Mouse (Mus musculus) bone marrow macrophage, adult 2 months (primary cell): ENCODE measurements around the gene Polg. TPM values are rescaled to one million over a fixed set of nuclear protein-coding genes. Genes with fewer than 3 reads are reported as not detected.

Experiments used
- H3K27ac ChIP-seq: 2 replicates; pipeline ENCODE4 v1.5.1; 2012; ENCODE audit warnings: low read depth, low read length; ENCODE audit not compliant: insufficient read depth
- H3K4me1 ChIP-seq: 2 replicates; pipeline ENCODE4 v1.6.1; 2012; ENCODE audit warnings: low read length; ENCODE audit not compliant: control insufficient read depth, insufficient read depth
- H3K4me3 ChIP-seq: 2 replicates; pipeline ENCODE4 v1.5.1; 2012; ENCODE audit warnings: mild to moderate bottlenecking, low read length, moderate library complexity; ENCODE audit not compliant: insufficient read depth
- CTCF ChIP-seq: IDR thresholded peaks from 2 replicates; pipeline ENCODE4 v1.5.1; 2012; ENCODE audit warnings: low read depth, mild to moderate bottlenecking, low read length, moderate library complexity
- POLR2A ChIP-seq: IDR thresholded peaks from 2 replicates; pipeline ENCODE4 v1.6.1; 2012; ENCODE audit warnings: mild to moderate bottlenecking, low read depth, low read length, borderline replicate concordance
- polyA plus RNA-seq: library from polyadenylated mRNA; stranded (reverse); fragments of >200 nt; gene quantifications from 2 replicates; pipeline ENCODE4 v1.2.4, GENCODE M21; 2012; ENCODE audit not compliant: missing spikeins, insufficient read depth, insufficient read length

The Polg gene
- polyA plus RNA-seq, 1 experiment, result 56.9 TPM

DNA sequence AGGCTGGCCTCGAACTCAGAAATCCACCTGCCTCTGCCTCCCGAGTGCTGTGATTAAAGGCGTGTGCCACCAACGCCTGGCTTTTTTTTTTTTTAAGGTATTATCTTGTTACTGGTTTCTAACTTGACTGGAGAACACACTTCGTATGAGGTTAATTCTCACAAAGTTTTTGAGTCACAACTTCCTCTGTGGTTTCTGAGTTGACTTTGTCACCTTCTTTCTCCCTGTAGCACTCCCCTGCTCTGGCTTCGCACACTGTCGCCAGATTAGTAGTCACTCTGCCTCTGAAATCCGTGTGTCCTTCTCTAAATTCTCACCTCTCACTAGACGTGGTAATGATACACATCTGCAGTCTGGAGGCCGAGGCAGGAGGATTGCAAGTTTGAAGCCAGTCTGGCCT lies 43.3 kb downstream of the Polg start:
- Histone ChIP-seq H3K27ac (no peak overlapping the region), H3K4me1 (no peaks in the 10 kb centered on the region), H3K4me3 (no peak overlapping the region)
- TF ChIP-seq CTCF, result no peak
- no peak for TF ChIP-seq POLR2A

DNA sequence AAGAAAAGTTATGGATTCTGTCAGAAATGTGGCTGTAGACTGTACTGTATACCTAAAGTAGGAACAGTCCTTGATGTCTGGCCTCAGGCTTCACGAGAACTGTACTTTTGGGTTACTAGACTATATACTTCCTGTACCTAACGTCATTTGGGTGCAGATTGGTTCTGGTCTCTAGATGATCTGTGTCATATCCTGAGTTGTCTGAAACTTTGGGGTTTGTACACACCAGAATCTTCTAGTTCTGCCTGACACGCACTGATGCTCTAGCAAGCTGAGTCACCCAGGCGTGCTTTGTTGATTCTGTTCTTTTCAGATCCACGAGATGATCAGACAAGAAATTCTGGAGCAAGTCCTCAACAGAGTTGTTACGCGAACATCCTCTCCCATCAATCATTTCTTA lies 46.2 kb downstream of the Polg start:
- Histone ChIP-seq H3K4me1 (no peaks in the 10 kb centered on the region), H3K27ac (no peak overlapping the region), H3K4me3 (no peak overlapping the region)
- TF ChIP-seq CTCF, result no peak

DNA sequence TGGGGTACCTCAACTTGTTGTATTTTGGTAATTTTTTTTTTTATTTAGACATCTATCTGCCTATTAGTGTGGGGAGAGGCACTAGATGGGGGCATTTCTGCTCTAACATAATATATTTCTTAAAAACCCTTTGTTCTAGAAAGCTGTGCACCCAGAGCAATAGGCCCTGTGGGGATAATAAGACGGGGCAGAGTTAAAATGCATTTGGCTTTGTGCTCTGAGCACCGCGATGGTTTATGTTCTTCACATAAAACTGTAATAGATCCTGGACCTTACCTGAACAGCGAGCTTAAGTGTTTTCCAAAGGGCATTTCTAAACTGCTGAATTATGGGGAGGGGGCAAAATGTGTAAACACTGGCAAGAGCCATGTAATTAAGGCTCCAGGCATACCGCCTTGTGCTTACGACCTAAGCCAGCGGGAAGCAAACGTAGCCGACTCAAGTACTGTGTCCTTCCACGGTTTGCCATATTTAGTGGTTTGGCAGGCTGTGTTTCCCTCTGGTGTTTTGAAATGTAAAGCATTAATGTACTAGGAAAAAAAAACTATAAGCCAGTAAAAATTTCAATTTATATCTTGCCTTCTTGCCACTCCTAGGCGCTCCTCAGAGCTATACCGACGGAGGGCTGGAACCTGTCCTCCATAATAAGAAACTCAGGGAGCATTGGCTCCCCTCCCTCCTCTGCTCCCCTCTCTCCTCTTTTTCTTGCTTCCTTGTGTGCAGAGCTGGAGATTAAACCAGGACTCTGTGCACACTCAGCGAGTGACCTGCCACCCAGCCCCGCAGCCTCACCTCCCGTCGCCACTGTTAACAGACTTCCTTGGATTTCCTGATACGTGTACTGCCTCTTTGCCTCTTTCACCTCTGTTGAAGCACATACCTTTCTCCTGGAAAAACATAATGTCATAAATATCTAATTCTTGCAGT lies 51.5 kb downstream of the Polg start:
- no peaks in the 10 kb centered on the region for H3K4me1 ChIP-seq
- no peak overlapping the region for H3K27ac ChIP-seq
- TF ChIP-seq POLR2A, result no peak
- no peak for TF ChIP-seq CTCF
- H3K4me3 ChIP-seq, result no peak overlapping the region

DNA sequence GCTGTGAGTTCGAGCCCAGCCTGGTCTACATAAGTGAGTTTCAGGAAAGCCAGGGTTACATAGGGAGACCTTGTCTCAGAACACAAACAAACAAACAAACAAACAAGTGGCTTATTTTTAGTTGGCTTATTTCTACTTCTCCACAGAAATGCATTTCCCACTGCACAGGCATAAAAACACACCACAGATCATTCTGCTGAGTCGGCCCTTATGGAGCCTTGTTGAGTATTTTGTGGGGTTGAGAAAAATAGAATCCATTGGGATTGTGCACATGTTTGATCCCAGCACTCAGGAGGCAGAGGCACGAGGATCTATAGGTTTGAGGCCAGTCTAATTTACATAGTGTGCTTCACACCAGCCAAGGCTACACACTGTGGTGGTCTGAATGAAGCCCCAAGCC lies 65.9 kb downstream of the Polg start:
- no peak overlapping the region for H3K4me3 ChIP-seq
- no peak overlapping the region for H3K27ac ChIP-seq
- no peaks in the 10 kb centered on the region for H3K4me1 ChIP-seq
- no peak for TF ChIP-seq POLR2A
- no peak for TF ChIP-seq CTCF

DNA sequence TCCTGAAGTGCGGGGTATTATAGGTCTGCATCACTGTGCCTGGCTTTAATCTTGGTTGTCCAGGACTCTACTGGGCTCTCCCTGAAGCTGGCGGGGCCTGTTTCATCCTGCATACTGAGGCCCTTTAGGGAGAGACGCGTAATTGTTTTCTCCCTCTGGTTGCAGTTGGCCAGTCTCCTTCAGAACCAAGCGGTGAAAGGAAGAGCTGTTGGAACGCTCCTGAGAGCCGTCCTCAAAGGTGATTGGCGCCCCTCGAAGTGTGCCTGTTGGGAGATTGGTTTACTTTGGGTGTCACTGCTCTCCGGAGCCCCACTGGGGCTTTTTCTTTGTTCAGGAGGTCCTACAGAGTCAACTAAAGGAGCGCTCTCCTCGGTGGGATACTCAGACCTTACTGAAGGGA lies 67.2 kb downstream of the Polg start:
- H3K4me3 ChIP-seq, result no peak overlapping the region
- no peaks in the 10 kb centered on the region for H3K4me1 ChIP-seq
- no peak overlapping the region for H3K27ac ChIP-seq
- TF ChIP-seq CTCF, result no peak
- TF ChIP-seq POLR2A, result no peak

DNA sequence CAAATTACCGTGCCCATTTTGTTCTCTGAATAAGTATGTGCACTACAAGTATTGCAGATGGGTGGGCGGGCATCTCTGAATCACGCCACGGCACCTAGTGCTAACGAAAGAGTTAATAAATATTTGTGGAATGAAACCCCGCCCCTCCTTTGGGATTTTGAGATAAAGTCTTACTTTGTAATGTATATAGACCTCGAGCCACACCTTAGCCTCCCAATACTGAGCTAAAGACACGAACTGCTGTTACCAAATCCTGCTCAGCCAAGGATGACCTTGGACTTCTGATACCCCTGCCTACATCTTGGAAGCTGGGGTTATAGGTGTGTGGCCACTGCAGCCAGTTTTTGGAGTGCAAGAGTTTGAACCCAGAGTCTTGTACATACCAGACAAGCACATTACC lies 67.7 kb downstream of the Polg start:
- H3K4me1 ChIP-seq, result no peaks in the 10 kb centered on the region
- no peak for TF ChIP-seq CTCF
- TF ChIP-seq POLR2A, result no peak

DNA sequence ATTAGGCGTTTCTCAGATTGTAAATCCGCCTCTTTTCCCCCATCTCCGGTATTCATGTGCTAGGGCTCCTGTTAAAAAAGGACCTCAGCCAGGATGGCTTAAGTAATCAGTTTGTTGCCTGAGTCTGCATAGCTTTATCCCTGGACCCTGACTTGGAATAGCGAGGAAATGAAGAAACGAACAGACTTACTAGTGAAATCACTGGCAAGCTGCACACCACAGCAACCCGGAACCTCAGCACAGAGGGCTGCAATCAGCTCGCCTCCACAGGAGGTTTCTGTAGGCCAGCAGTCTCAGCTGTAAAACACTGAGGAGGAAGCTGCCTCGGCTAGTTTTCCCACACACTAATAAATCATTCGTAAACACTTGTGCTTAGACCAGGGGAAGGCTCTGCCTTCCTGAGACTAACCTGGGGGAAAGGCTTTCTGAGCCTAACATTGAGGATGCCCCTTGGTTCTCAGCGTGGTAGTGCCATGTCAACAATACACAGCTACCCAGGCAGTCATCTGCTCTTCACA lies 68.7 kb downstream of the Polg start:
- Histone ChIP-seq H3K4me3 (no peak overlapping the region), H3K4me1 (no peaks in the 10 kb centered on the region), H3K27ac (no peak overlapping the region)
- TF ChIP-seq CTCF, result no peak
- no peak for TF ChIP-seq POLR2A

More for the DNA sequence above, 67.7 kb downstream of the Polg start:
- Histone ChIP-seq H3K4me3 (no peak overlapping the region), H3K27ac (no peak overlapping the region)

Other genes with a start within 250 kb of the Polg start
- gene Abhd2, start 193.2 kb downstream of the Polg start, polyA plus RNA-seq, result 20.8 and 25.9 TPM in 2 replicates
- gene Rlbp1, start 79.3 kb downstream of the Polg start, polyA plus RNA-seq, result not detected in 2 replicates
- gene Fanci, start 74.4 kb downstream of the Polg start, polyA plus RNA-seq, result 3.3 and 4.9 TPM in 2 replicates
- gene Rhcg, start 151.3 kb upstream of the Polg start, polyA plus RNA-seq, result not detected in 2 replicates
- gene Ticrr, start 193.8 kb upstream of the Polg start, polyA plus RNA-seq, result 3.5 and 4.6 TPM in 2 replicates
- 0.60 and 0.71 TPM in 2 replicates for gene Kif7, start 249.4 kb upstream of the Polg start, polyA plus RNA-seq